Mouse (Mus musculus): ENCODE results near the gene Wwc2.

DNA sequence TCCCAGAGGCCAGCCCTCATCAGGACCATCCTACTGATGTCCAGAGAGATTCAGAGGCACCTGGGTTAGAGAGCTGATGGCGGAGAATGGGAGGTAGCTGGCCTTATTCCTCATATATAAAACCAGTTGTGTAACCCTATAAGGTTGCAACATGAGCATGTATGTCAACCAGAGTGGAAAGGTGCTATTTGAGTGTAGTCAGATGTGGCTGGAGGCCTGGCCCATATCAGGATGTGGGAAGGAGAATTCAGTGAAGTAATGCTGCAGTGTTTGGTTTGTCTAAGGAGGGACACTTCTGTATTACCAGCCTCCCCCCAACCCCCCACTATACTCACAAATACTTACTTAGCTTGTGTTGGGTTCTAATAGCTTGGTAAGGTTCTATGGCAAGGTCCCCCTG, 186.5 kb downstream of the Wwc2 start:
- TF ChIP-seq EP300 (optimal IDR thresholded peaks at IDR 0.05) (no peak), CTCF (IDR thresholded peaks at IDR 0.05; ENCODE audit: low read depth) (no peak)
